Mouse (Mus musculus) embryonic stem cell, embryonic (primary cell): Measurements from ENCODE around the gene Ankrd33.

Experiments
- CTCF ChIA-PET, 4 experiments: fragments of 300-600 bp in 2 of 4; fragments of 350-600 bp in 2 of 4; sonication (Branson Sonifier 250); formaldehyde crosslinking; loops; one replicate each; lab custom pipeline; 2022; ENCODE audit warnings: inconsistent platforms in 2 of 4; lab: Charles Lee
- POLR2A ChIA-PET, 4 experiments: fragments of 300-600 bp in 2 of 4; fragments of 350-600 bp in 2 of 4; sonication (Branson Sonifier 250); formaldehyde crosslinking; loops; one replicate each; lab custom pipeline; 2022; ENCODE audit warnings: antibody characterized with exemption in 4 of 4, inconsistent platforms in 1 of 4; lab: Charles Lee

Gene Ankrd33

DNA sequence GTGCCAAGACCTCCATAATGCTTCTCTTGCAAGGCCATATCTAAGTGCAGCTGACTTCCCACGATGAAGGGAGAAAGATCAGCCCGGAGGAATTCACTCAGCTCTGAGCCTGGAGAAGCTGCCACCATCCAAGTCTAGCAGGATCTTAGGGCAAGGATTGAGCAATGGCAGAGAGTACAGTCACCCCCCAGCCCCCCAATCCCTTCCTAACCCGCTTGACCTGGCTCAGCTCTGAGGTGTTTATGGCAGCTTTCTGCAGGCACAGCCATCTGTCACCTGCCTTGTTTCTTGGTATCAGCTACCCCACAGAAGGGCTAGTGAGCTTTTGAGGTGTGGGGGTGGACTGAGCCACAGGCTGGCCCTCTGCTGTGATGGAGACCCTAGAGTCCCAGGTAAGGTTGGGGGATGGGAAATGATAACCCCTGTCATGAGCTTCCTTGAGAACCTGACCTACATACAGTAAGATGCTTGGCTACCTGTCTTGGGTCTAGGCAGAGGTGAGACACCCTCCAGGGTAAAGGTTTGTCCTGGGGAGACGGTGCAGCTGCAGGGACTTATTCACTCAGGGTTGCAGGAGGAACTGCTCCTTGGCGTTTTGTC is at the start of gene Ankrd33:
TSS of gene Ankrd33 (plus strand) at position 245 of the 600 bp plus-strand sequence.
- POLR2A ChIA-PET, result interaction anchor here in 2 of 4 experiments (0.8 to 1.3 kb wide), 4 partner anchors 12 to 24 kb away, joined by 3 read pairs; no protein-coding TSS in a partner anchor

GRCm38 (mm10) chr15:101066364-101066847 is 49.1 kb upstream of the Ankrd33 start:
- CTCF ChIA-PET, result interaction anchor here (0.6 to 3.2 kb wide), 13 partner anchors 10 to 201 kb away, joined by 3 to 13 read pairs (median 5); no protein-coding TSS in a partner anchor
- POLR2A ChIA-PET, result interaction anchor here in 3 of 4 experiments (0.6 to 4.4 kb wide), 11 partner anchors 9 to 26 kb away, joined by 3 to 23 read pairs (median 4); partner anchors contain the start of gene Fignl2 (in 2 of the 3)

More for the DNA sequence above, at the start of gene Ankrd33:
- CTCF ChIA-PET, result interaction anchor here (0.6 to 3.3 kb wide), 14 partner anchors 10 to 662 kb away, joined by 3 to 22 read pairs (median 4); no protein-coding TSS in a partner anchor

DNA sequence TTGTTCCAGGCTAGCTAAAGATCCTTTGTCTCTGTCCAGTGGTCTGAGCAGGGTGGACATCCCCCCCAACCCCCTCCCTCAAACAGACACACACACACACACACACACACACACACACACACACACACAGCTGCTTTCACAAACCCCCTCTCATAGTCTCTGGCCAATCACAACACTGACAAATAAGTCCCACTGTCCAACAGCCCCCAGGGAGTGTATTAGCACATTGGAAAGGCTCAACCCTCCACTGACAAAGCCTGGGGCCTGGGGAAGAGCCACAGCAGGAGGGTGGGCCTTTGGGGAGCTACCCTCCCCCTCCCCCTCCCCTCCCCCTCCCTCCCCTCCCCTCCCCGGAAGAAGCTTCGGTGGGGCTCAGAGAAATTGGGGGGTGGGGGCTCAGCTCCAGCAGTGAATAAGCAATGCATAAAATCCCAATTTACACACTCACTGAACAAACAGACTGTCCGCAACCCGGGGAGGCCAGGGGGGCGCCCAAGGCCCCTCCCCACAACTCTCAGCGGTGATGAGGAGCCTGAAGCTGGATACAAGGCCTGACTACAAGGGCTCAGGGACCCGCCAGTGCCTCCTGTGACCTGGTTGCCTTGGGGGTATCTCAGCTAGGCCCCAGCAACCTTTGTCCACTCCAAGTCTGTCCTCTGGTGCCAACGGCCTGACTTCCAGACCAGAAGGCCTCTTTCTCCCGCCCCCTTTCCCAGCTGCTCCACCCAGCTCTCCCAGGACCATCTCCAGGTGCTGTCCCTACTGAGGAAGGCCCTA is 48.4 kb upstream of the Ankrd33 start:
- POLR2A ChIA-PET, result interaction anchor here in 3 of 4 experiments (0.5 to 4.4 kb wide), 15 partner anchors 9 to 1325 kb away, joined by 3 to 23 read pairs (median 3); partner anchors contain the start of genes Fignl2 (in 2 of the 3) and Galnt6 (in 1 of the 3)
- CTCF ChIA-PET, result interaction anchor here (0.6 to 3.2 kb wide), 20 partner anchors 11 to 610 kb away, joined by 3 to 13 read pairs (median 4); no protein-coding TSS in a partner anchor

DNA sequence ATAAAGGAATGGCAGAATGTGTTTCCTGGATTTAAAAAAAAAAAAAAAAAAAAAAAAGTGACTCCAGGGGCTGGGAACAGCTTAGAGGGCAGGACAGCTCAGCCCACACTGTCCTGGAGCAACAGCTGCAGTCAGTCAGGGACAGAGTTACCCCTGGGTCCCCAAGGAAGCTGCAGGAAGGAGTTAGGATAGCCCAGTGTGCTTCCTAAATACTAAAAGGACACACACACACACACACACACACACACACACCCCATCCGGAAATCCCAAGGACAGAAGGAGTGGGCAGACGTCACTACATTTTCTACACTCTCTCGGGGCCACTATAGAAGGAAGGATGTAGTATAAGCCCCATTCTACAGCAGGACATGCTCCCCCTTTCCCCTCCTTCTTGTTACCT is 47.5 kb upstream of the Ankrd33 start:
- ChIA-PET POLR2A (interaction anchor here in 2 of 4 experiments (0.6 to 4.4 kb wide), 6 partner anchors 9 to 1324 kb away, joined by 3 to 23 read pairs (median 4); partner anchors contain the start of genes Fignl2 (in 1 of the 2) and Galnt6 (in 1 of the 2)), CTCF (interaction anchor here (0.7 to 3.2 kb wide), 6 partner anchors 12 to 94 kb away, joined by 3 to 13 read pairs (median 6); no protein-coding TSS in a partner anchor)

DNA sequence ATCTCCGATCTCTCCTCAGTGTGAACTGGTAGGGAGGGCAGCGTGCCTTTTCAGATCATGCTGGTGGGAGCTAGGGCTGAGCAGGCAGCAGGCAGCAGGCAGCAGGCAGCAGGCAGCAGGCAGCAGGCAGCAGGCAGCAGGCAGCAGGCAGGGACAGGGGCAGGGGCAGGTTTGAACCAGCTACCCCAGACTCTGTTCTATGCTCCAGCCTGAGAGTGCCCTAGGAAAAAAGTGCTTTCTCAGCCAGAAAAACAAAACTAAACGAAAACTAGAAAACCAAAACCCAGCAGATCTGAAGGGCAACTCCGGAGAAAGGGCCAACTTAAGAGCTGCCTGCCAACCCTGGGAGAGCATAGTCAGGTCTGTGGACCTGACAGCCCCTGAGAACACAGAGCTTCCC is 46.9 kb upstream of the Ankrd33 start:
- ChIA-PET CTCF (interaction anchor here (0.6 to 2.6 kb wide), 6 partner anchors 12 to 94 kb away, joined by 3 to 7 read pairs (median 3); no protein-coding TSS in a partner anchor), POLR2A (interaction anchor here in 2 of 4 experiments (0.6 to 4.4 kb wide), 3 partner anchors 9 to 152 kb away, joined by 3 to 23 read pairs (median 4); partner anchors contain the start of gene Fignl2 (in 1 of the 2))

DNA sequence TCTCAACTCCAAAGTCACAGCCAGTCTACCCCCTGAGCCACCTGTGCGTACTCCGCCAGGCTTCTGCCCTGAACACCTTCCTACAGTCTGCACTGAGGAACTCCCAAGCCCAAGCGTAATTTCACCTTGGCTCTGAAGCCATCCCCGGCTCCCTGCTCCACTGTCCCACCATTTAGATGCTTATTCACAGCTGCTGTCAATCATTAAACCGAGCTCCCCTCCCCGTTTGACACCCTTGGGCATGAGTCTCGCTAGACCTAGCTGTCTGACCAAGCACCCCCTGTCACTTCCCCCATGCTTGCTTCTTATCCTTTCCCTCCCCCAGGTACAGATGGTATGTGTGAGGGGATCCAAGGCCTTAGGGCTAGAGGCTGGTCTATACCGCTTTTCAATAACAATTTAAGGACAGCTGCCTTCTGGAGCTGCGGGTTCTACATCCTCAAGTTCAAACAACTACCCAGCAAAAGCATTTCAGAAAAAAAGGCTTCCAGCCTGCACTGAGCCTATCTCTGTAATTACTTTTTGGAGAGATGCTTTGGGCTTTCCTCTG is 45.8 kb upstream of the Ankrd33 start:
- POLR2A ChIA-PET, result interaction anchor here in 3 of 4 experiments (0.6 to 2.0 kb wide), 10 partner anchors 13 to 308 kb away, joined by 3 to 6 read pairs (median 3); no protein-coding TSS in a partner anchor
- CTCF ChIA-PET, result interaction anchor here in 2 of 4 experiments (0.7 to 2.6 kb wide), 6 partner anchors 13 to 36 kb away, joined by 3 to 7 read pairs (median 4); no protein-coding TSS in a partner anchor

DNA sequence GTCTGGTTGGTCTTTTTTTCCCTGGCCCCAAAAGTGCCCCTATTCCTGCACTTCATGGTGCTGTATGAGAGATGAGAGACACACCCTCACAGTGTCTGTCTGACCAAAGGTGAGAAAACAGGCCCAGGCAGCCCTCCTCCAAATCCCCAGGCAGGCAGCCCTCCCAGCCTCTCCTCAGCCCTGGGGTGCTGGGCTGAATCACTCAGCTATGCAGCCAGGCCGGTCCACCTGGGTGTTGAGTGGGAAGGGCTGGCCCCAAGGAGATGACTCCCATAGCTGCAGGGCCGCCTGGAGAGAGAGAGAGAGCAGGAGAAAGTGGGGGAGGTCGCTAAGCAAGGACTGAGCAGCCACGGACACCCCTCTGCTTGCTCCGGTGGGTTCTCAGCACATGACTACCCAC is 44.8 kb upstream of the Ankrd33 start:
- ChIA-PET POLR2A (interaction anchor here in 3 of 4 experiments (1.5 to 2.0 kb wide), 3 partner anchors 22 to 28 kb away, joined by 4 to 6 read pairs (median 6); no protein-coding TSS in a partner anchor), CTCF (interaction anchor here in 2 of 4 experiments (1.0 to 2.6 kb wide), 4 partner anchors 15 to 200 kb away, joined by 5 to 7 read pairs (median 6); no protein-coding TSS in a partner anchor)

GRCm38 (mm10) chr15:101072736-101073135 is 42.8 kb upstream of the Ankrd33 start:
- ChIA-PET POLR2A (interaction anchor here in 3 of 4 experiments (0.7 to 1.7 kb wide), 5 partner anchors 10 to 25 kb away, joined by 3 to 6 read pairs (median 3); no protein-coding TSS in a partner anchor), CTCF (interaction anchor here in 2 of 4 experiments (1.1 to 2.6 kb wide), 3 partner anchors 20 to 202 kb away, joined by 3 to 6 read pairs (median 5); no protein-coding TSS in a partner anchor)

- ChIA-PET POLR2A (interaction anchor here in 3 of 4 experiments (0.5 to 14.9 kb wide), 5 partner anchors 10 to 69 kb away, joined by 3 to 149 read pairs (median 4); no protein-coding TSS in a partner anchor), CTCF (interaction anchor here in 2 of 4 experiments (0.5 to 0.6 kb wide), 2 partner anchors 71 to 208 kb away, joined by 3 to 5 read pairs; no protein-coding TSS in a partner anchor)
Observed at GRCm38 (mm10) chr15:101074067-101074466, 41.5 kb upstream of the Ankrd33 start.

DNA sequence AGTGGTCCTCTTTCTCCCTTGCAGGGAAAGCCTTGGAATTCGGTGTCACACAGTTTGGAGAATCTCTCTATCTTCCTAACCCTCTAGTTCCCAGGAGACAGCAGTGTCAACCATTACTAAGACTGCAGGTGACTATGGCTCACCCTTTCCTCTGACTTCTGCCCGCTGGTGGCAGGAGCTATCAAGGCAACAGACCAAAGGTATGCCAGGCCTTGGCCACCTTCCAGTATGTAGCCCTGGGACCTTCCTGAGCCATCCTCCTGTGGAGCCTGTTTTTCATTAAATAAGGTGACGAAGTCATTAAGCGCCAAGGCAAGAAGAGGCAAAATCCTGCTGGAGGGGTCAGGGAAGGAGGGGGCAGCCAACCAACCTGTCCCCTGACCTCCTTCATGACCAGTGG is 40.4 kb upstream of the Ankrd33 start:
- POLR2A ChIA-PET, result interaction anchor here in 2 of 4 experiments (1.0 to 14.9 kb wide), 6 partner anchors 8 to 20 kb away, joined by 3 to 149 read pairs (median 4); no protein-coding TSS in a partner anchor
- CTCF ChIA-PET, result interaction anchor here in 1 of 4 experiments (1.1 kb wide), 1 partner anchor 19 kb away, joined by 3 read pairs; no protein-coding TSS in a partner anchor

- POLR2A ChIA-PET, result interaction anchor here in 3 of 4 experiments (0.8 to 14.9 kb wide), 6 partner anchors 9 to 106 kb away, joined by 3 to 149 read pairs (median 4); no protein-coding TSS in a partner anchor
- CTCF ChIA-PET, result interaction anchor here in 2 of 4 experiments (1.1 to 1.2 kb wide), 2 partner anchors 19 to 33 kb away, joined by 3 read pairs; no protein-coding TSS in a partner anchor
Observed at GRCm38 (mm10) chr15:101075656-101076055, 39.9 kb upstream of the Ankrd33 start.

GRCm38 (mm10) chr15:101076071-101077000 is 39.2 kb upstream of the Ankrd33 start:
- POLR2A ChIA-PET, result interaction anchor here in 3 of 4 experiments (0.8 to 14.9 kb wide), 17 partner anchors 8 to 908 kb away, joined by 3 to 149 read pairs (median 4); partner anchors contain the start of gene Galnt6 (in 1 of the 3)
- CTCF ChIA-PET, result interaction anchor here in 3 of 4 experiments (0.5 to 1.8 kb wide), 9 partner anchors 18 to 582 kb away, joined by 3 to 9 read pairs (median 5); no protein-coding TSS in a partner anchor

DNA sequence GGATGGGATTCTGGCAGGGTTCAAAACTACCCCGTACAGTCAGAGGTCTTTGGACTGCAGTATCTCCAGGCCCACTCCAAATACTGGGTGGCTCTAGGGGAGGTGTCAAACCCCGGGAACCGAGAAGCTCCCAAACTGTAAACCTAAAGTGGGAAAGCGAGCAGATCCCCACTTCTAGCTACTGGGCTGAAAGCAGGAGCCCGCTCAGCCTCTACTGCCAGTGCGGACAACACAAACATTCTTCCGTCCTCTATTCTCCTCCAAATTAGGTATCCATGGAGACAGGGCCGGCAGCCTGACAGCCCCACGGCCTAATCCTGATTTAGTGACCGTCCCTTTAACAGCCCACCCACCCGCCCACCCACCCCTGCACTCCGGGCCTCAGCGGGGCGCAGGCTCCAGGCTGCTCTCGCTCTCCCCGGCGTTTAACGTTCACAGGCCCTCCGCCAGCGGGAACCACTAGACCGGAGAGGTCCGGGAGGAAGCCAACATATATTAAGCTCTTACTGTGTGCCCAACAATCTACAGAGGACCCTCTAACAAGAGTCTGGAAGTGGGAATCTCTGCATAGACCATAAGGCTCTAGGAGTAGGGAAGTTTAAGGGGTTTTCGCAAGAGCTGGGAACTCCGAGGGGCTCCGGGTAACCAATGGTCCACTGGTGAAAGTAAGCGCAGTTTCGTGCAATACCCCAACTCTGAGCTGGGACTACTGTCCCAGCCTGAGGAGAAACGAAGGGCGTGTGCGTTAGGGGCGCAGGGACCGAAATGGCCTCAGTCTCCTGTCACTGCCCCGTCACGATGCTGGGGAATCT is 38.3 kb upstream of the Ankrd33 start:
- ChIA-PET POLR2A (interaction anchor here (0.6 to 14.9 kb wide), 24 partner anchors 9 to 907 kb away, joined by 3 to 149 read pairs (median 4); partner anchors contain the start of gene Galnt6 (in 1 of the 4)), CTCF (interaction anchor here (0.5 to 1.8 kb wide), 16 partner anchors 16 to 907 kb away, joined by 3 to 6 read pairs (median 4); no protein-coding TSS in a partner anchor)
